Mouse (Mus musculus): Measurements from ENCODE around the gene Elfn2.
A peak's percentile ranks its signal among the peaks of the same experiment; 100 is the strongest.

Gene Elfn2

GRCm38 (mm10) chr15:78752991-78753390 is 34.4 kb upstream of the Elfn2 start:
- peaks cover 3% of the 10 kb centered on the region for H3K9me3 ChIP-seq (ENCODE audit: low read length)
- H3K36me3 ChIP-seq (ENCODE audit: insufficient read depth, low read length): peaks cover 3% of the 10 kb centered on the region; the same call in 1 of the 2 replicates

GRCm38 (mm10) chr15:78750608-78751350 is 32.2 kb upstream of the Elfn2 start:
- Histone ChIP-seq H3K36me3 (ENCODE audit: insufficient read depth, low read length) (no peaks in the 10 kb centered on the region), H3K27me3 (ENCODE audit: insufficient read depth, low read length) (peaks cover 3% of the 10 kb centered on the region; the same call in 1 of the 2 replicates), H3K4me3 (replicated peaks; ENCODE audit: low read length) (no peak overlapping the region), H3K4me1 (replicated peaks; ENCODE audit: low read depth, low read length) (peaks cover 16% of the 10 kb centered on the region), H3K9me3 (ENCODE audit: low read length) (peaks cover 3% of the 10 kb centered on the region)
- TF ChIP-seq POU5F1 (IDR thresholded peaks at IDR 0.05; ENCODE audit: borderline replicate concordance, low read length) (no peak), NANOG (IDR thresholded peaks at IDR 0.05; ENCODE audit: borderline replicate concordance, low read length) (no peak), CTCF (conservative IDR thresholded peaks at IDR 0.05; ENCODE audit: low read length) (no peak)

More at GRCm38 (mm10) chr15:78752991-78753390, 34.4 kb upstream of the Elfn2 start:
- peaks cover 33% of the 10 kb centered on the region for H3K4me1 ChIP-seq (replicated peaks; ENCODE audit: low read depth, low read length)
- H3K27me3 ChIP-seq (ENCODE audit: insufficient read depth, low read length): peaks cover 3% of the 10 kb centered on the region; the same call in 1 of the 2 replicates
- H3K4me3 ChIP-seq (replicated peaks; ENCODE audit: low read length): no peak overlapping the region
- TF ChIP-seq CTCF (conservative IDR thresholded peaks at IDR 0.05; ENCODE audit: low read length): no peak
- TF ChIP-seq NANOG (IDR thresholded peaks at IDR 0.05; ENCODE audit: borderline replicate concordance, low read length): no peak
- TF ChIP-seq POU5F1 (IDR thresholded peaks at IDR 0.05; ENCODE audit: borderline replicate concordance, low read length): no peak

DNA sequence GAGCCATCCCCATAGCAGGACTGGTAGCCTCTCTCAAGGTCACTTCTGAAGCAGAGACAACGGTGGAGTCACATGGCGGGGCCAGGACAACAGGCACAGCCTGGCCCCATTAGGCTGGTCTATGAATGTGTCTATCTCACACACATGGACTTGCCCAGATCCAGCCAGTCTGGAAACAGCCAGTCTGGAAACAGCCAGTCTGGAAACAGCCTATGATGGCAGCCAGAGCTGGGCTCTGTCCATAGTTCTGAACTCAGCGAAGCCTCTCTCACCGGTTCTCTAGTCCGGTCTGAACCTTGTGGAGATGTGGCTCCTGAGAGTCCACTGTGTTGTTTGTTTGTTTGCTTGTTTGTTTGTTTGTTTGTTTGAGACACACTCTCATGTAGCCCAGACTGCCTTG is 31.3 kb upstream of the Elfn2 start:
- peaks cover 3% of the 10 kb centered on the region; the same call in 1 of the 2 replicates for H3K27me3 ChIP-seq (ENCODE audit: insufficient read depth, low read length)
- H3K36me3 ChIP-seq (ENCODE audit: insufficient read depth, low read length): no peaks in the 10 kb centered on the region
- H3K4me1 ChIP-seq (replicated peaks; ENCODE audit: low read depth, low read length): peaks cover 16% of the 10 kb centered on the region
- H3K4me3 ChIP-seq (replicated peaks; ENCODE audit: low read length): no peak overlapping the region
- H3K9me3 ChIP-seq (ENCODE audit: low read length): peaks cover 3% of the 10 kb centered on the region
- no peak for TF ChIP-seq POU5F1 (IDR thresholded peaks at IDR 0.05; ENCODE audit: borderline replicate concordance, low read length)
- TF ChIP-seq NANOG (IDR thresholded peaks at IDR 0.05; ENCODE audit: borderline replicate concordance, low read length): no peak
- no peak for TF ChIP-seq CTCF (conservative IDR thresholded peaks at IDR 0.05; ENCODE audit: low read length)

GRCm38 (mm10) chr15:78744206-78744605 is 25.6 kb upstream of the Elfn2 start:
- Histone ChIP-seq H3K9me3 (ENCODE audit: low read length) (0 out of 2 replicates have a peak, but pooled peaks cover 3% of the 10 kb centered on the region), H3K36me3 (ENCODE audit: insufficient read depth, low read length) (no peaks in the 10 kb centered on the region), H3K4me1 (replicated peaks; ENCODE audit: low read depth, low read length) (peaks cover 6% of the 10 kb centered on the region), H3K4me3 (replicated peaks; ENCODE audit: low read length) (no peak overlapping the region), H3K27me3 (ENCODE audit: insufficient read depth, low read length) (peaks cover 14% of the 10 kb centered on the region)
- TF ChIP-seq CTCF (conservative IDR thresholded peaks at IDR 0.05; ENCODE audit: low read length): peak; percentile 62
- TF ChIP-seq NANOG (IDR thresholded peaks at IDR 0.05; ENCODE audit: borderline replicate concordance, low read length): no peak
- TF ChIP-seq POU5F1 (IDR thresholded peaks at IDR 0.05; ENCODE audit: borderline replicate concordance, low read length): no peak

- Histone ChIP-seq H3K36me3 (ENCODE audit: insufficient read depth, low read length) (no peaks in the 10 kb centered on the region), H3K4me1 (replicated peaks; ENCODE audit: low read depth, low read length) (no peaks in the 10 kb centered on the region), H3K27me3 (ENCODE audit: insufficient read depth, low read length) (peaks cover 16% of the 10 kb centered on the region), H3K9me3 (ENCODE audit: low read length) (0 out of 2 replicates have a peak, but pooled peaks cover 3% of the 10 kb centered on the region), H3K4me3 (replicated peaks; ENCODE audit: low read length) (no peak overlapping the region)
- TF ChIP-seq NANOG (IDR thresholded peaks at IDR 0.05; ENCODE audit: borderline replicate concordance, low read length) (no peak), CTCF (conservative IDR thresholded peaks at IDR 0.05; ENCODE audit: low read length) (no peak), POU5F1 (IDR thresholded peaks at IDR 0.05; ENCODE audit: borderline replicate concordance, low read length) (no peak)
Measured at GRCm38 (mm10) chr15:78742831-78743230, 24.3 kb upstream of the Elfn2 start.

- Histone ChIP-seq H3K9me3 (ENCODE audit: low read length) (0 out of 2 replicates have a peak, but pooled peaks cover 3% of the 10 kb centered on the region), H3K36me3 (ENCODE audit: insufficient read depth, low read length) (no peaks in the 10 kb centered on the region), H3K4me1 (replicated peaks; ENCODE audit: low read depth, low read length) (peaks cover 5% of the 10 kb centered on the region), H3K4me3 (replicated peaks; ENCODE audit: low read length) (no peak overlapping the region), H3K27me3 (ENCODE audit: insufficient read depth, low read length) (peaks cover 36% of the 10 kb centered on the region)
- TF ChIP-seq POU5F1 (IDR thresholded peaks at IDR 0.05; ENCODE audit: borderline replicate concordance, low read length) (no peak), CTCF (conservative IDR thresholded peaks at IDR 0.05; ENCODE audit: low read length) (no peak), NANOG (IDR thresholded peaks at IDR 0.05; ENCODE audit: borderline replicate concordance, low read length) (no peak)
Measured at GRCm38 (mm10) chr15:78740662-78741061, 22.1 kb upstream of the Elfn2 start.

DNA sequence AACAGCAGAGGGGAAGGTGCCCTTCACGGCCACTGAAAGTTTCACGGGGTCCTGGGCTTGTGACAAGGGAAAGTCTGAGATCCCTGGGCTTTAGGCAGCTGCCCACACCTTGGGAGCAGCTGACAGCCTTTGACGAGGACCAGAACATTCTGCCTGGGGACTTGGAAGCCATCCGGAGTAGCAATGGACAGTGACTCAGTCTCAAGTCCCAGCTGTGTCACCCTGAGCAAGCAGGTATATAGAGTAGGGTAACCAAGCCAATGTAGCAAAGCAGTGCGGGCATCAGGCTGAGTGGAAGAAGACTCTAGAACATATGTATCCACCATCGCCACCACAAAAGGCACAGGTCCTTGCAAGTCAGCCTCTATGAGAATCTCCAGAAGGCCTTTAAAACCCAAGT is 18.6 kb upstream of the Elfn2 start:
- no peak overlapping the region for H3K4me3 ChIP-seq (replicated peaks; ENCODE audit: low read length)
- H3K36me3 ChIP-seq (ENCODE audit: insufficient read depth, low read length): no peaks in the 10 kb centered on the region
- TF ChIP-seq POU5F1 (IDR thresholded peaks at IDR 0.05; ENCODE audit: borderline replicate concordance, low read length): no peak
- TF ChIP-seq CTCF (conservative IDR thresholded peaks at IDR 0.05; ENCODE audit: low read length): no peak
- no peak for TF ChIP-seq NANOG (IDR thresholded peaks at IDR 0.05; ENCODE audit: borderline replicate concordance, low read length)

DNA sequence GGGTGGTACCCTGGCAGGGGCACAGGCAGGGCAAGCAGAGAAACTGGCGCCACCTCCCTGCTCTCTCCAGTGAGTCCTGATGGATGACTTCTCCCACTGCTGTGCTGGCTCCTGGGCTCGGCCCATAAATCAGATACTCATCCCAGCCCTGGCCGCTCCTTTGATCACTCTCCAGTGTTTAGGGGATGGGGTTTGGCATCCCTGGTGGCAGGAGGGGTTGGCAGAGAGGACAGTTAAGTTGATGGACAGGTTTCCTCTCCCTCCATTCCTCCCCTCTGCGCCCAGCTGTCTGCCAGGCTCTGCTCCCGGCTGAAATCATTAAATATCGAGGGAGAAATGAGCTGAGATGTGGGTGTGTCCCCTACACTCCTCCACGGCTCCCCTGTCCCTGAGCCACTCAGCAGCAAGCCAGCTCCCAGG is 18.1 kb upstream of the Elfn2 start:
- Histone ChIP-seq H3K9me3 (ENCODE audit: low read length) (0 out of 2 replicates have a peak, but pooled peaks cover 3% of the 10 kb centered on the region), H3K27me3 (ENCODE audit: insufficient read depth, low read length) (peaks cover 40% of the 10 kb centered on the region), H3K4me1 (replicated peaks; ENCODE audit: low read depth, low read length) (peaks cover 10% of the 10 kb centered on the region), H3K4me3 (replicated peaks; ENCODE audit: low read length) (no peak overlapping the region), H3K36me3 (ENCODE audit: insufficient read depth, low read length) (no peaks in the 10 kb centered on the region)
- no peak for TF ChIP-seq NANOG (IDR thresholded peaks at IDR 0.05; ENCODE audit: borderline replicate concordance, low read length)
- TF ChIP-seq POU5F1 (IDR thresholded peaks at IDR 0.05; ENCODE audit: borderline replicate concordance, low read length): no peak
- no peak for TF ChIP-seq CTCF (conservative IDR thresholded peaks at IDR 0.05; ENCODE audit: low read length)

More for the DNA sequence above, 18.6 kb upstream of the Elfn2 start:
- Histone ChIP-seq H3K9me3 (ENCODE audit: low read length) (0 out of 2 replicates have a peak, but pooled peaks cover 3% of the 10 kb centered on the region), H3K4me1 (replicated peaks; ENCODE audit: low read depth, low read length) (peaks cover 10% of the 10 kb centered on the region), H3K27me3 (ENCODE audit: insufficient read depth, low read length) (peaks cover 44% of the 10 kb centered on the region)
